Mouse (Mus musculus) thymus, postnatal 25 days (tissue): Measurements from ENCODE around the gene 1700029F12Rik.

Experiments used
- DNase-seq: peaks from one replicate; pipeline ENCODE4 v3.0.0; 2022

Gene 1700029F12Rik

GRCm38 (mm10) chr13:97020122-97020521, 14.0 kb downstream of the 1700029F12Rik start:
- no peak for DNase-seq

DNA sequence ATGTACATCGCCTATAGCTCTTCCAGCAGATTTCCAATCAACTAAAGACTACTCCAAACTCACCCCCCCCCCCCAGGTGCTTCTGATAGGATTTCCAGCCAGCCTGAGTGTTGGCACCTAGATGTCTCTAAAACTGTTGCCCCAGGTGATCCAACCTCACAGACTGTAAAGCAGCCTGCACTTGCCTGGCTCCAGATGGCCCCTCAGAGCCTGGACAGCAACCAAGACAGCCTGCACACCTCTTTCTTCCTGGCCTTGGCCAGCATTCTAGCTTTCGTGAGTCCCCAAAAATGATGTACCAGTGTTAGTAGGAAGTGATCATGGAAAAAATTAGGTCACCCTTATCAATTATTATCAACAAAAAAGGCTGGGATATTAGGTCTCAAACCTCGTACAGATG, 16.5 kb downstream of the 1700029F12Rik start:
- DNase-seq: no peak

DNA sequence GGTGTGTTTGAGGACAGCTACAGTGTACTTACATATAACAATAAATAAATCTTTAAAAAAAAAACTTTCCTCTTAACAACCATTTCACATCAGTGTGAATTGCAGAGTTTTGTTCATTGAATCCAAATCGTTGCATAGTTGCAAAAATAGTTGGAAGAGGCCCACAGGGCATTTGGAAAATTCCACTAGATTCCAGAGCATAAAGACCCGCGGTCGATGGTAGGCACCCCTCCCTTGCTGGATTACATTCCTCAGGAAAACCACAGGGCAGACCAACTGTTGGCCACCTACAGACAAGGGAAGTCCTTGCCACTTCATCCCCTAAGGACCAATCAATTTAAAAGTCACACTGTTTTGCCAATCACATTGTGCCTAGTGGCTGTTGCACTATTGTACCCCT, 19.8 kb downstream of the 1700029F12Rik start:
- no peak for DNase-seq

DNA sequence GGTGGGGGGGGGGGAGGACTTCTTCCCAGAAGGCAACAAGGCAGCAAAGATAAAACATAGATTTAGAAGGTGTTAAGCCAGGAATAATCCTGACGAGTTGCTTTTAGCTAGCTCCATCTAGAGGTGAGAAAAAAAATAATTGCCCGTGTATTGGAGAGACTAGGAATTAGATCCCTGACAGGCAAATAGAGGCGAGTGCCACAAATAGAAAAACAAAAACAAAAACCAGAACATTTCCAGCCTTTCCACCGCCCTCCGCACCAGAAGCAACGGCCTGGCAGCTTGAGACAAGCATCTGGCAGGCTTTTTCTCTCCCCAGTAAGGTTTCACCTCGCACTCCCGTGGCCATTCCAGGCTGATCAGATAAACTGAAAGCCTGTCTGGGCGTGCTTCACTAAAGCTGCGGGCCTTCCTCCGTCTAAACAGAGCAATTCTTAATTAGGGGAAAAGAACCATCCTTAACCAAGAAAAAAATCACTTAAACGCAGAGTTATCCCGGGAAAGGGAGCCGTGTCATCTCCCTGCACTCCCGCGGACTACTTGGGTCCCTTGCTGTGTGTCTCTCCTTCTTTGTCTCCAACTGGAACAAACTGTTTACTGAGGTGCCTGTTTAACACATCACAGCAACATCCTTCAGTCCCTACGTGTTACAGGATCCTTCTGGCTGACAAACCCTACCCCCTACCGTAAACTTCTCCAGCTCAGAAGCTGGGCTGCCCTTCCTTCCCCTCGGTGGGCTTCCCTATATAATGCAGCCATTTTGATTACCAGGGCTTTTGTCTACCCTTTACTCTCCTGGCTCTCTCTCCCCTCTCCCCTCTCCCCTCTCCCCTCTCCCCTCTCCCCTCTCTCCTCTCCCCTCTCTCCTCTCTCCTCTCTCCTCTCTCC, 25.7 kb downstream of the 1700029F12Rik start:
- no peak for DNase-seq

GRCm38 (mm10) chr13:97007501-97008265, 26.5 kb downstream of the 1700029F12Rik start:
- no peak for DNase-seq

DNA sequence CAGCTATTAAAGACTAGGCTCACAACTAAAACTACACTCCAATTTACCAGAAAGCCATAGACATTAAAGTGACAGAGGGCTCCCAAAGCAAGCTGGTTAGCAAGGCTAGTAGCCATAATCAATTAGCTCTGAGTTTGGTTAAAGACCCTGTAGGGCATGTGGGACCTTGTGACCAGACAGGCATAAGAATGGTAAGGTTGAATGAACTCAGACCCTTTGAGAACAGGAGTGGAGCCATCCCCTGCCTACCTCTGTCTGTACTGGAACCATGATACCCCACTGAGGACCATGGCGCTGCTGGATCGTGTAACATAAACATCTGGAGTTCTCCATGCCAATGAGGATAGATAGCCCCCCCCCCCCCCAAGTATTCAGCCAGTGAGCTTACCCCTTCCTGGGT, 27.4 kb downstream of the 1700029F12Rik start:
- DNase-seq: no peak

- DNase-seq: no peak
Observed at GRCm38 (mm10) chr13:96997080-96997479, 37.1 kb downstream of the 1700029F12Rik start.

- peak; percentile 26 for DNase-seq
Observed at GRCm38 (mm10) chr13:96995243-96995642, 38.9 kb downstream of the 1700029F12Rik start.

- DNase-seq: no peak
Observed at GRCm38 (mm10) chr13:96993291-96993989, 40.7 kb downstream of the 1700029F12Rik start.

DNA sequence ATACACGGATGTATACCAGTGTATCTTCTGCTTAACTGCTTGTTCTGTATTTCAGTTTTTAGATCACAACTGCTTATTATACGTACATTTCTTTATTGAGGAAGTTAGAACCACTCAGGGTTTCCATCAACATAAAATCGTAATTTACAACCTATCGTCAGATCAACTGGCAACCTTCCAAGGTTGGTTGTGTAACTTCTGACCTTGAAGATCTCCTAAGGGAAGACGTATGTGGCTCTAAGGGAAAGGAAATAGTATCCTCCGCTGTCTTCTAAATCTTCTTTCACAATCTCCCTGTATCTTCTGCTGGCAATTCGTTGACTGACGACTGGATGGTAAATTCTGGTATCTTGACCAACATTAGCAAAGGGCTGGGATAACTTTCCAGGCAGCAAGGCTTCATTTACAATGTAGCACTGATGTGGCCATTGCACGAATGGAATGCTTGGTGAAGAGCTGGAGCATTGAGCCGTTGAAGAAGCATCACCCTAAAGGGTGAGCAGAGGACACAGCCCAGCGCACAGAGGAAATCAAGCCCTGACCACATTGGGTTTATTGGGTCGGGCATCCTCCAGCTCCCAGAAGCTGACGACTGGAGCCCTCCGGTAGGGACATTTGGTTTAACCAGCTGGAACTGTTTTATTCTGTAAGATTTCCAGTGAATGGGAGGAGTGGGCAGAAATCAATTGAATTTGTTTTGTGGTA, 43.4 kb downstream of the 1700029F12Rik start:
- no peak for DNase-seq

GRCm38 (mm10) chr13:96990045-96990444, 44.1 kb downstream of the 1700029F12Rik start:
- DNase-seq: no peak

- DNase-seq: no peak
Observed at GRCm38 (mm10) chr13:96989129-96989528, 45.0 kb downstream of the 1700029F12Rik start.

DNA sequence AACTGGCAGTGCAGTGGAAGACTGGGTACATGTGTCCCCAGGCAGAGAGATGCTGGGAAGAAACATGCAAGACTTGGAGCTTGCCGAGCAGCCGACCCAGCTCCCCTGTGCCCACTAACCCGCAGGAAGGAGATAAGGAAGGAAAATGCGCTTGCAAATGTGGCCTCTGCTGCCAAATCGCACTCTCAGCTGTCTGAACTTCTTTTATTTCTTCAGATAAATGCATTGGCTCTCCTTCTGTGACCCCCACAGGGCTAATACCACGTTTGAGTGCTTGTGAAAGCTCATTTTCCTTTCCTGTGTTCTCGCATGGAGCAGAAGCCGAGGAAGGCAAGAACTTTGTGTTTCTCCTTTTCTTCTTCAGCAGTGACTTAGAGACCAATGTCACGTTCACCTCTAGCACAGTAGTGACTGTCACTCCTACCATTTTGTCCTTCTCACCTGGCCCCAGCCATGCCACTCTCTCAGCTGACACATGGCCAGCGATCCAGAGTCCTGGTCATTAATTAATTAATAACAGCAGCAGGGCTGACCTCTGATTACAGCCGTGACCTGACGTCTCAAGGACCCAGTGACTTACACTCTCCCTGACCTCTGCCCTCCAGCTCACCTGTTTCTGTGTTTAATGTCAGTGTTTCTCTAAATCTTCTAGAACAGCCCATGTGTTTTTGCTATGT, 48.4 kb downstream of the 1700029F12Rik start:
- DNase-seq: no peak

DNA sequence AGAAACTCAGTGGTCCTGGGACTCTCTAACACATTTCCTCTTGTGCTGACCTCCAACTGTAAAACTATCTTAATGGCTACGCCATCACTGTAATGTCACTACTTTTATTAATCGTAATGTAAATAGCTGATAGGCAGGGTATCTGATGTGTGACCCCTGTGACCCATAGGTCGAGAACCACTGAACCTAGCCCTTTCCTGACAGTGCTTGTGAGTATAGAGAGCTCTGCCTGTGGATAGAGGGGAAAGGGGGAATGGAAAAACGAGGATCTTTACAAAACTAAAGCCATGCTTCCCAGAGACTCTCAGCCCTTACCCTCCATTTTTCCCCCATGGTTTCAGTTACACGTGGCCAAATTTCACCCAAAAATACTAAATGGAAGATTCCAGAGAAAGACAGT, 49.5 kb downstream of the 1700029F12Rik start:
- DNase-seq: no peak

GRCm38 (mm10) chr13:96983251-96984126, 50.7 kb downstream of the 1700029F12Rik start:
- peak; percentile 29 for DNase-seq

GRCm38 (mm10) chr13:96980561-96980960, 53.6 kb downstream of the 1700029F12Rik start:
- no peak for DNase-seq

GRCm38 (mm10) chr13:96976986-96977595, 57.1 kb downstream of the 1700029F12Rik start:
- DNase-seq: no peak

GRCm38 (mm10) chr13:96973318-96973717, 60.8 kb downstream of the 1700029F12Rik start:
- DNase-seq: no peak
